Mouse (Mus musculus): ENCODE results near the gene Rcan3.

GRCm38 (mm10) chr4:135395375-135395774 lies 38.3 kb downstream of the Rcan3 start:
- TF ChIP-seq MAX (IDR thresholded peaks at IDR 0.05) (no peak), CTCF (IDR thresholded peaks at IDR 0.05; ENCODE audit: control insufficient read depth, insufficient read depth, insufficient read length) (no peak)

All from C2C12 (cell line).